Mouse (Mus musculus) midbrain, embryonic 10.5 days (tissue): Measurements from ENCODE around the gene Sgcb. TPM values are rescaled to one million over a fixed set of nuclear protein-coding genes. Genes with fewer than 3 reads are reported as not detected.

Experiments used
- DNase-seq: peaks from one replicate; pipeline ENCODE4 v3.0.0-alpha.2; 2017; ENCODE audit warnings: low spot score
- H3K27ac ChIP-seq: fragments of 300-500 bp; sonication (generic); replicated peaks from 2 replicates; pipeline ENCODE4 v1.5.1; 2016; ENCODE audit warnings: mild to moderate bottlenecking
- H3K27me3 ChIP-seq: fragments of 300-500 bp; sonication (generic); 2 replicates; pipeline ENCODE4 v1.6.1; 2016; ENCODE audit warnings: low read depth, mild to moderate bottlenecking; ENCODE audit not compliant: poor library complexity, severe bottlenecking
- H3K36me3 ChIP-seq: fragments of 300-500 bp; sonication (generic); 2 replicates; pipeline ENCODE4 v1.6.1; 2016; ENCODE audit warnings: mild to moderate bottlenecking, moderate library complexity
- H3K4me1 ChIP-seq: fragments of 300-500 bp; sonication (generic); 2 replicates; pipeline ENCODE4 v1.6.1; 2016
- H3K4me3 ChIP-seq: fragments of 300-500 bp; sonication (generic); 2 replicates; pipeline ENCODE4 v1.5.1; 2016; ENCODE audit warnings: mild to moderate bottlenecking, moderate library complexity
- H3K9me3 ChIP-seq: fragments of 300-500 bp; sonication (generic); replicated peaks from 2 replicates; pipeline ENCODE4 v1.6.1; 2016; ENCODE audit warnings: mild to moderate bottlenecking
- WGBS: fragments of 180-500 bp; shearing (Covaris S2); methylation state at CpG from one replicate; pipeline ENCODE4 v1.1.7; 2016; 5-methylcytosine and 5-hydroxymethylcytosine counted together
- polyA plus RNA-seq: library from polyadenylated mRNA; unstranded; fragments of >200 nt; fragmentation: Nextera tagmentation; extraction: Ambion mirVana; gene quantifications from 2 replicates; pipeline ENCODE4 v1.2.1, GENCODE M21; 2016

Gene Sgcb
- polyA plus RNA-seq, 1 experiment from 2014 or later, result 21.3 TPM

DNA sequence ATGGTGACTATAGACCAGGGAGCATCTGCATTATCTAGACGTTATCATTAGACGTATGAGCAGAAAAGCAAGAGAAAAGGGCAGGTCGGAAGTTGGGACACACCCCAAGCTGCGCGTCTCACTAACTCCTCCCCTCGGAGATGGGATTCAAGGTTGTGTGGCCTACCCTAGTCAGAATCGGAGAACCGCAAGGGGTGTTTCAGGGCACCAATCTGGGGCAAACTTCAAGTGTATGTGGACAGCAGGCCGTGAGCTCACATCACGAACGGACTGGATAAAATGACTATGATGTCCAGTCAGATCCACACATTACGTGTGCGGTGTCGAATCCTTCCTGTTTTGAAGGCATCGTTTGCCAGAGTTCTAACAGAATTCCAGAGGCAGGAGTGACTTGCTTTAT lies 19.6 kb downstream of the Sgcb start:
- no peaks in the 10 kb centered on the region for H3K9me3 ChIP-seq
- no peaks in the 10 kb centered on the region for H3K27me3 ChIP-seq
- H3K4me1 ChIP-seq, result peaks cover 20% of the 10 kb centered on the region
- no peak overlapping the region for H3K4me3 ChIP-seq
- DNase-seq, result no peak
- no peaks in the 10 kb centered on the region for H3K36me3 ChIP-seq
- 74% methylated on average over 15 of the region's 15 CpGs for WGBS
- no peak overlapping the region for H3K27ac ChIP-seq

DNA sequence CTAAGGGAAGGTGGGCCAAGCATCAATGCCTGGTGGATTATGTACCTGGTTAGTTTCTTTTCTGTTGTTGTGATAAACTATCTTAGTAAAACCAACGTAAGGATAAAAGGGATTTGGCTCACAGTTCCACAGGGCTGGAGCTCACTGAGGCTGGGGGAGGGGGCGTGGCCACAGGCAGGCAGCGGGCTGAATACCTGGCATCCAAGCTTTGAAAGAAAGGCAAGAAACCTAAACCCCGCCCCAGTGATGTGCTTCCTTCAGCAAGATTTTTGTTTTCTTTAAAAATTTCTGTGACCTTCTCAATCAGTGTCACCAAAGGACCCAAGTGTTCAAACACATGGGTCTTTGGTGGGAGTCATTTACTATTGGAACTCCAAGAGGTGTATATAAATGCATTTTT lies 20.0 kb downstream of the Sgcb start:
- Histone ChIP-seq H3K4me3 (no peak overlapping the region), H3K4me1 (peaks cover 20% of the 10 kb centered on the region), H3K27ac (no peak overlapping the region), H3K36me3 (no peaks in the 10 kb centered on the region), H3K9me3 (no peaks in the 10 kb centered on the region), H3K27me3 (no peaks in the 10 kb centered on the region)
- WGBS, result 48% methylated on average over 4 of the region's 4 CpGs
- DNase-seq, result no peak

- Histone ChIP-seq H3K27ac (no peak overlapping the region), H3K27me3 (no peaks in the 10 kb centered on the region), H3K36me3 (no peaks in the 10 kb centered on the region), H3K9me3 (no peaks in the 10 kb centered on the region), H3K4me3 (no peak overlapping the region), H3K4me1 (peaks cover 16% of the 10 kb centered on the region)
- DNase-seq, result no peak
- 93% methylated on average over 7 of the region's 7 CpGs for WGBS
Observed at GRCm38 (mm10) chr5:73626842-73627241, 20.7 kb downstream of the Sgcb start.

- peaks cover 8% of the 10 kb centered on the region for H3K4me1 ChIP-seq
- no peaks in the 10 kb centered on the region for H3K36me3 ChIP-seq
- H3K27ac ChIP-seq, result no peak overlapping the region
- no peaks in the 10 kb centered on the region for H3K27me3 ChIP-seq
- DNase-seq, result no peak
- no peaks in the 10 kb centered on the region for H3K9me3 ChIP-seq
- 85% methylated on average over 1 of the region's 1 CpGs for WGBS
- no peak overlapping the region for H3K4me3 ChIP-seq
Observed at GRCm38 (mm10) chr5:73625505-73625904, 22.1 kb downstream of the Sgcb start.

- H3K4me1 ChIP-seq, result peaks cover 6% of the 10 kb centered on the region
- H3K27ac ChIP-seq, result no peak overlapping the region
- H3K27me3 ChIP-seq, result no peaks in the 10 kb centered on the region
- 87% methylated on average over 1 of the region's 1 CpGs for WGBS
- H3K4me3 ChIP-seq, result no peak overlapping the region
- no peak for DNase-seq
- H3K9me3 ChIP-seq, result no peaks in the 10 kb centered on the region
- no peaks in the 10 kb centered on the region for H3K36me3 ChIP-seq
Observed at GRCm38 (mm10) chr5:73618969-73619368, 28.6 kb downstream of the Sgcb start.

GRCm38 (mm10) chr5:73615211-73615610 lies 32.4 kb downstream of the Sgcb start:
- peaks cover 3% of the 10 kb centered on the region; the same call in 1 of the 2 replicates for H3K9me3 ChIP-seq
- WGBS, result 93% methylated on average over 7 of the region's 7 CpGs
- DNase-seq, result no peak
- H3K4me1 ChIP-seq, result 0 out of 2 replicates have a peak, but pooled peaks cover under 1% of the 10 kb centered on the region
- H3K4me3 ChIP-seq, result no peak overlapping the region
- H3K27me3 ChIP-seq, result no peaks in the 10 kb centered on the region
- H3K27ac ChIP-seq, result no peak overlapping the region
- no peaks in the 10 kb centered on the region for H3K36me3 ChIP-seq

- Histone ChIP-seq H3K27me3 (no peaks in the 10 kb centered on the region), H3K36me3 (no peaks in the 10 kb centered on the region), H3K9me3 (peaks cover 7% of the 10 kb centered on the region; the same call in 1 of the 2 replicates), H3K27ac (no peak overlapping the region), H3K4me1 (no peaks in the 10 kb centered on the region), H3K4me3 (no peak overlapping the region)
- no peak for DNase-seq
- WGBS, result 92% methylated on average over 8 of the region's 8 CpGs
Observed at GRCm38 (mm10) chr5:73613296-73613695, 34.3 kb downstream of the Sgcb start.

GRCm38 (mm10) chr5:73611071-73611470 lies 36.5 kb downstream of the Sgcb start:
- no peak overlapping the region for H3K27ac ChIP-seq
- WGBS, result 96% methylated on average over 4 of the region's 4 CpGs
- H3K4me1 ChIP-seq, result no peaks in the 10 kb centered on the region
- H3K4me3 ChIP-seq, result no peak overlapping the region
- no peaks in the 10 kb centered on the region for H3K36me3 ChIP-seq
- DNase-seq, result no peak
- no peaks in the 10 kb centered on the region for H3K27me3 ChIP-seq
- H3K9me3 ChIP-seq, result peaks cover 16% of the 10 kb centered on the region; the same call in 1 of the 2 replicates

DNA sequence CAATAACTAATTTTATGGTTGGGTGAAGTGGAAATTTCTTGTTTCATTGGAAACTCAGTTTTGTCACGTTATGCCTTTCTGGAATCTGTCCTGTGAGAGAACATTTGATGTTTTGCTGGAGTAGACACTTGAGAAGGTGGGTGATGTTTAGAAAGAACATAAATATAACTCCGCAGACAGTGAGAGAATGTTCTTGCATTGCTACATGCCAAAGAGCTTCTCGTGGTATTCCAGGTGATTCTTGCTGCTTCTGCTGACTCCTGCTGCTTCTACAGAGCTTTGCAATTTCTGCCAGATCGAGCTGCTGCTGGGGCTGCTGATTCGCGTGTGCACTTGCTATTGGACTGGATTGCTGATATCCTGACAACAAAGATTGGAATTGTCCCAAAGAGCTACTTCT lies 42.6 kb downstream of the Sgcb start:
- Histone ChIP-seq H3K27ac (no peak overlapping the region), H3K9me3 (peaks cover 14% of the 10 kb centered on the region; the same call in 1 of the 2 replicates), H3K4me3 (no peak overlapping the region), H3K27me3 (no peaks in the 10 kb centered on the region), H3K4me1 (peaks cover 13% of the 10 kb centered on the region), H3K36me3 (no peaks in the 10 kb centered on the region)
- WGBS, result 93% methylated on average over 6 of the region's 6 CpGs
- no peak for DNase-seq

GRCm38 (mm10) chr5:73604542-73604941 lies 43.0 kb downstream of the Sgcb start:
- Histone ChIP-seq H3K4me1 (peaks cover 16% of the 10 kb centered on the region), H3K27ac (no peak overlapping the region), H3K36me3 (no peaks in the 10 kb centered on the region), H3K9me3 (peaks cover 12% of the 10 kb centered on the region; the same call in 1 of the 2 replicates), H3K27me3 (no peaks in the 10 kb centered on the region), H3K4me3 (no peak overlapping the region)
- 91% methylated on average over 6 of the region's 6 CpGs for WGBS
- no peak for DNase-seq

GRCm38 (mm10) chr5:73602865-73603264 lies 44.7 kb downstream of the Sgcb start:
- no peak for DNase-seq
- WGBS, result 82% methylated on average over 3 of the region's 3 CpGs
- no peak overlapping the region for H3K4me3 ChIP-seq
- no peaks in the 10 kb centered on the region for H3K27me3 ChIP-seq
- H3K36me3 ChIP-seq, result no peaks in the 10 kb centered on the region
- peaks cover 24% of the 10 kb centered on the region for H3K4me1 ChIP-seq
- no peak overlapping the region for H3K27ac ChIP-seq
- H3K9me3 ChIP-seq, result peaks cover 12% of the 10 kb centered on the region; the same call in 1 of the 2 replicates

DNA sequence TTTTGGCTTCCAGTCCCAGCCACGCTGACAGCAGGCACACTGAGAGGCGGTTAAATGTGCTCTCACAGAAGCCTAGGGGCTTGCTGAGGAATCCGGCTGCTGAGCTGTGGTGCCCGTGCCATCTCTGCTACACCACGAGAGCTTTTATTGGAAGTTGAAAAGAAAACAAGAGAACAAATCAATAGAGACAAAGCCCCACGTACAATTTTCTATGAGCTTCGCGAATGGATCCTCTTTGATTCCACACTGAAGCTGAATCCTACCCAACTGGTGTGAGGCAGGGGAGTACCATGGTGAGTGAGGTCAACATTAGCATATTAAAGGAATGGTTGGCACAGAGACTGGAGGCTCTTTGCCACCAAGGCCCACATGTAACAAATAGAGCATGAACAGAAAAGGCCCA lies 46.2 kb downstream of the Sgcb start:
- Histone ChIP-seq H3K9me3 (0 out of 2 replicates have a peak, but pooled peaks cover 6% of the 10 kb centered on the region), H3K27ac (no peak overlapping the region), H3K36me3 (no peaks in the 10 kb centered on the region), H3K4me3 (no peak overlapping the region), H3K4me1 (peaks cover 24% of the 10 kb centered on the region), H3K27me3 (no peaks in the 10 kb centered on the region)
- 77% methylated on average over 8 of the region's 8 CpGs for WGBS
- no peak for DNase-seq

- H3K27me3 ChIP-seq, result no peaks in the 10 kb centered on the region
- no peak for DNase-seq
- peaks cover 24% of the 10 kb centered on the region for H3K4me1 ChIP-seq
- H3K36me3 ChIP-seq, result no peaks in the 10 kb centered on the region
- no peaks in the 10 kb centered on the region for H3K9me3 ChIP-seq
- H3K27ac ChIP-seq, result no peak overlapping the region
- H3K4me3 ChIP-seq, result no peak overlapping the region
- WGBS, result 95% methylated on average over 2 of the region's 2 CpGs
Observed at GRCm38 (mm10) chr5:73599991-73600390, 47.6 kb downstream of the Sgcb start.
